Mouse (Mus musculus): ENCODE data around the gene Foxj3. TPM values are rescaled to one million over a fixed set of nuclear protein-coding genes. Genes with fewer than 3 reads are reported as not detected.

The Foxj3 gene
- total and polyA plus RNA-seq, 3 experiments, result 12.5 to 51.8 (median 27.0) TPM

- Histone ChIP-seq H3K4me1 (ENCODE audit: insufficient read depth, low read depth, low read length) (no peaks in the 10 kb centered on the region), H3K27me3 (ENCODE audit: insufficient read depth, low read length) (peaks cover 11% of the 10 kb centered on the region; the same call in 1 of the 2 replicates), H3K4me3 (ENCODE audit: low read depth, low read length) (no peak overlapping the region), H3K36me3 (replicated peaks) (no peaks in the 10 kb centered on the region), H3K9me3 (replicated peaks) (no peaks in the 10 kb centered on the region)
- DNase-seq (ENCODE audit: low spot score) (no peak), ATAC-seq (ENCODE audit: extremely low read depth, insufficient number of reproducible peaks, low FRiP score, poor library complexity, severe bottlenecking) (no peak)
- TF ChIP-seq POLR2AphosphoS5 (IDR thresholded peaks at IDR 0.05; ENCODE audit: insufficient replicate concordance, low read depth, low read length) (no peak), CTCF (IDR thresholded peaks at IDR 0.05; ENCODE audit: low read depth, low read length) (no peak)
Measured at GRCm38 (mm10) chr4:119665166-119665565, 128.4 kb downstream of the Foxj3 start.

GRCm38 (mm10) chr4:119666116-119666515 is 129.3 kb downstream of the Foxj3 start:
- H3K4me3 ChIP-seq (ENCODE audit: low read depth, low read length), result no peak overlapping the region
- H3K4me1 ChIP-seq (ENCODE audit: insufficient read depth, low read depth, low read length), result no peaks in the 10 kb centered on the region
- no peaks in the 10 kb centered on the region for H3K9me3 ChIP-seq (replicated peaks)
- no peaks in the 10 kb centered on the region for H3K36me3 ChIP-seq (replicated peaks)
- ATAC-seq (ENCODE audit: extremely low read depth, insufficient number of reproducible peaks, low FRiP score, poor library complexity, severe bottlenecking) (no peak), DNase-seq (ENCODE audit: low spot score) (no peak)
- TF ChIP-seq POLR2AphosphoS5 (IDR thresholded peaks at IDR 0.05; ENCODE audit: insufficient replicate concordance, low read depth, low read length) (no peak), CTCF (IDR thresholded peaks at IDR 0.05; ENCODE audit: low read depth, low read length) (no peak), GATA1 (IDR thresholded peaks at IDR 0.05; ENCODE audit: borderline replicate concordance, low read length) (no peak), TAL1 (conservative IDR thresholded peaks at IDR 0.05; ENCODE audit: low read depth, low read length) (no peak), GATA2 (IDR thresholded peaks at IDR 0.05; ENCODE audit: borderline replicate concordance, low read depth, low read length) (no peak)
- peaks cover 16% of the 10 kb centered on the region; the same call in 1 of the 2 replicates for H3K27me3 ChIP-seq (ENCODE audit: insufficient read depth, low read length)

- peak; percentile 67 for TF ChIP-seq CTCF (IDR thresholded peaks at IDR 0.05; ENCODE audit: low read depth, low read length)
- TF ChIP-seq GATA1 (IDR thresholded peaks at IDR 0.05; ENCODE audit: borderline replicate concordance, low read length), result no peak
- peaks cover 16% of the 10 kb centered on the region; the same call in 1 of the 2 replicates for H3K27me3 ChIP-seq (ENCODE audit: insufficient read depth, low read length)
- H3K4me1 ChIP-seq (ENCODE audit: insufficient read depth, low read depth, low read length), result no peaks in the 10 kb centered on the region
- H3K36me3 ChIP-seq (replicated peaks), result no peaks in the 10 kb centered on the region
- DNase-seq (ENCODE audit: low spot score) (peak; percentile 22), ATAC-seq (ENCODE audit: extremely low read depth, insufficient number of reproducible peaks, low FRiP score, poor library complexity, severe bottlenecking) (no peak)
- H3K4me3 ChIP-seq (ENCODE audit: low read depth, low read length), result no peak overlapping the region
- no peaks in the 10 kb centered on the region for H3K9me3 ChIP-seq (replicated peaks)
Measured at GRCm38 (mm10) chr4:119667454-119667853, 130.7 kb downstream of the Foxj3 start.

- no peaks in the 10 kb centered on the region for H3K4me1 ChIP-seq (ENCODE audit: insufficient read depth, low read depth, low read length)
- H3K9me3 ChIP-seq (replicated peaks), result no peaks in the 10 kb centered on the region
- H3K36me3 ChIP-seq (replicated peaks), result no peaks in the 10 kb centered on the region
- TF ChIP-seq GATA1 (IDR thresholded peaks at IDR 0.05; ENCODE audit: borderline replicate concordance, low read length) (no peak), TAL1 (conservative IDR thresholded peaks at IDR 0.05; ENCODE audit: low read depth, low read length) (no peak), POLR2AphosphoS5 (IDR thresholded peaks at IDR 0.05; ENCODE audit: insufficient replicate concordance, low read depth, low read length) (no peak), CTCF (IDR thresholded peaks at IDR 0.05; ENCODE audit: low read depth, low read length) (no peak), GATA2 (IDR thresholded peaks at IDR 0.05; ENCODE audit: borderline replicate concordance, low read depth, low read length) (no peak)
- H3K27me3 ChIP-seq (ENCODE audit: insufficient read depth, low read length), result peaks cover 14% of the 10 kb centered on the region; the same call in 1 of the 2 replicates
- no peak for DNase-seq (ENCODE audit: low spot score)
- no peak for ATAC-seq (ENCODE audit: extremely low read depth, insufficient number of reproducible peaks, low FRiP score, poor library complexity, severe bottlenecking)
- no peak overlapping the region for H3K4me3 ChIP-seq (ENCODE audit: low read depth, low read length)
Measured at GRCm38 (mm10) chr4:119668185-119668584, 131.4 kb downstream of the Foxj3 start.

- H3K4me3 ChIP-seq (ENCODE audit: low read depth, low read length), result no peak overlapping the region
- no peaks in the 10 kb centered on the region for H3K36me3 ChIP-seq (replicated peaks)
- TF ChIP-seq GATA2 (IDR thresholded peaks at IDR 0.05; ENCODE audit: borderline replicate concordance, low read depth, low read length), result no peak
- no peak for TF ChIP-seq TAL1 (conservative IDR thresholded peaks at IDR 0.05; ENCODE audit: low read depth, low read length)
- TF ChIP-seq GATA1 (IDR thresholded peaks at IDR 0.05; ENCODE audit: borderline replicate concordance, low read length), result no peak
- no peak for TF ChIP-seq POLR2AphosphoS5 (IDR thresholded peaks at IDR 0.05; ENCODE audit: insufficient replicate concordance, low read depth, low read length)
- no peak for TF ChIP-seq CTCF (IDR thresholded peaks at IDR 0.05; ENCODE audit: low read depth, low read length)
- H3K9me3 ChIP-seq (replicated peaks), result no peaks in the 10 kb centered on the region
- peaks cover 16% of the 10 kb centered on the region; the same call in 1 of the 2 replicates for H3K27me3 ChIP-seq (ENCODE audit: insufficient read depth, low read length)
- DNase-seq (ENCODE audit: low spot score) (no peak), ATAC-seq (ENCODE audit: extremely low read depth, insufficient number of reproducible peaks, low FRiP score, poor library complexity, severe bottlenecking) (no peak)
- H3K4me1 ChIP-seq (ENCODE audit: insufficient read depth, low read depth, low read length), result no peaks in the 10 kb centered on the region
Measured at GRCm38 (mm10) chr4:119668596-119668995, 131.8 kb downstream of the Foxj3 start.

- Histone ChIP-seq H3K27me3 (ENCODE audit: insufficient read depth, low read length) (peaks cover 18% of the 10 kb centered on the region; the same call in 1 of the 2 replicates), H3K36me3 (replicated peaks) (no peaks in the 10 kb centered on the region), H3K4me1 (ENCODE audit: insufficient read depth, low read depth, low read length) (no peaks in the 10 kb centered on the region), H3K9me3 (replicated peaks) (no peaks in the 10 kb centered on the region), H3K4me3 (ENCODE audit: low read depth, low read length) (no peak overlapping the region)
- no peak for TF ChIP-seq CTCF (IDR thresholded peaks at IDR 0.05; ENCODE audit: low read depth, low read length)
- TF ChIP-seq GATA1 (IDR thresholded peaks at IDR 0.05; ENCODE audit: borderline replicate concordance, low read length), result no peak
- TF ChIP-seq GATA2 (IDR thresholded peaks at IDR 0.05; ENCODE audit: borderline replicate concordance, low read depth, low read length), result no peak
- no peak for TF ChIP-seq POLR2AphosphoS5 (IDR thresholded peaks at IDR 0.05; ENCODE audit: insufficient replicate concordance, low read depth, low read length)
- no peak for TF ChIP-seq TAL1 (conservative IDR thresholded peaks at IDR 0.05; ENCODE audit: low read depth, low read length)
- DNase-seq (ENCODE audit: low spot score) (no peak), ATAC-seq (ENCODE audit: extremely low read depth, insufficient number of reproducible peaks, low FRiP score, poor library complexity, severe bottlenecking) (no peak)
Measured at GRCm38 (mm10) chr4:119669356-119670209, 132.8 kb downstream of the Foxj3 start.

All from G1E (cell line).